In the genomic region with DNA sequence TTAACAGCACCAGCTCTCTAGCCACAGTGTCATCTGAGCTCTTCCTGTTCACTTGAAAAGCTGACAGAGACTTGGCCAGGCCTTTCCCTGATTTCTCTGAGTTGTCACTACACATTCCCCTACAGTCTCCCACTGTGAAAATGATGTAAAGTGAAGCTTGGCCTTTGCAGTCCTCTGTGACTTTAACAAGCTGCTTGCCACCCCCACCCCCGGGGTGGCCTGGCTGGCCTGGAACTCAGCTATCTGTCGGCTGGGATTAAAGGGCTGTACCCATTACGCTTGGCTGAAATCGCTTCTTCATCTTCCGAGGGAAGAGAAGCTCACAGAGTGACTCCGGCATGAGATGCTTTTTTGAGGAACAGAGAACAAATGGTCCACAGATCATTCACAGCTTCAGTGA, we compare ENCODE assay signal across 27 mouse cellular contexts. TPM values are rescaled to one million over a fixed set of nuclear protein-coding genes. Genes with fewer than 3 reads are reported as not detected.
DNase-seq lines count a peak whose midpoint lies in the region; ATAC-seq and TF ChIP-seq lines count a peak whose summit lies in the region.
"Had no signal": no experiment of that assay in that cellular context is flagged by ENCODE, and none has a peak within 500 bp of the region (broad histone marks: within the 10 kb centered on the region; RNA-seq: fewer than 3 reads in every experiment).

No protein-coding gene starts in this region.

- no peak for TF ChIP-seq CTCF in stomach, postnatal 0 days (IDR thresholded peaks at IDR 0.05; ENCODE audit: low read depth)

- no peak for ATAC-seq in heart, embryonic 11.5 days (replicated peaks; ENCODE audit: insufficient number of reproducible peaks, low FRiP score, low TSS enrichment)
- ATAC-seq in heart, embryonic 13.5 days (ENCODE audit: extremely low read depth, insufficient number of reproducible peaks, low FRiP score, low TSS enrichment), result no peak
- ATAC-seq in stomach, postnatal 0 days (ENCODE audit: low FRiP score, low TSS enrichment), result no peak
- ATAC-seq: activated CD4-positive, CD25-positive, alpha-beta regulatory T cell, adult 4 months; CD4-positive, CD25-positive, alpha-beta regulatory T cell, adult 4 months; forebrain, embryonic 15.5 days; intestine, postnatal 0 days had no signal

- H3K4me1 ChIP-seq in heart, embryonic 11.5 days (ENCODE audit: control insufficient read depth, insufficient read depth, low read length), result no peaks in the 10 kb centered on the region
- peaks cover 50% of the 10 kb centered on the region for H3K4me1 ChIP-seq in heart, embryonic 13.5 days
- peaks cover 6% of the 10 kb centered on the region for H3K4me1 ChIP-seq in limb, embryonic 10.5 days
- no peaks in the 10 kb centered on the region for H3K4me1 ChIP-seq in stomach, postnatal 0 days (replicated peaks; ENCODE audit: control insufficient read depth, insufficient read depth)
- H3K4me1 ChIP-seq: forebrain, embryonic 12.5 days; hindbrain, embryonic 12.5 days had no signal

- no peaks in the 10 kb centered on the region for H3K27me3 ChIP-seq in heart, embryonic 11.5 days (ENCODE audit: control insufficient read depth, insufficient read depth, low read length)
- no peaks in the 10 kb centered on the region for H3K27me3 ChIP-seq in heart, embryonic 13.5 days (replicated peaks)
- H3K27me3 ChIP-seq in limb, embryonic 10.5 days (ENCODE audit: low read depth, poor library complexity, severe bottlenecking), result no peaks in the 10 kb centered on the region
- H3K27me3 ChIP-seq in stomach, postnatal 0 days (ENCODE audit: control insufficient read depth, insufficient read depth, low read length), result no peaks in the 10 kb centered on the region
- H3K27me3 ChIP-seq: embryonic facial prominence, embryonic 13.5 days; forebrain, embryonic 12.5 days; forebrain, embryonic 15.5 days; hindbrain, embryonic 12.5 days; hindbrain, embryonic 15.5 days had no signal

- no peak overlapping the region for H3K4me2 ChIP-seq in heart, embryonic 11.5 days
- no peak overlapping the region for H3K4me2 ChIP-seq in heart, embryonic 13.5 days
- no peak overlapping the region for H3K4me2 ChIP-seq in stomach, postnatal 0 days (replicated peaks; ENCODE audit: low read depth)
- H3K4me2 ChIP-seq: embryonic facial prominence, embryonic 13.5 days; forebrain, embryonic 12.5 days; forebrain, embryonic 15.5 days; hindbrain, embryonic 12.5 days; hindbrain, embryonic 15.5 days had no signal

- WGBS in heart, embryonic 11.5 days (ENCODE audit: insufficient replicate concordance), result 54% methylated on average over 6 of the region's 6 CpGs
- 49% methylated on average over 6 of the region's 6 CpGs for WGBS in heart, embryonic 13.5 days
- 78% methylated on average over 6 of the region's 6 CpGs for WGBS in limb, embryonic 10.5 days
- 71% methylated on average over 6 of the region's 6 CpGs for WGBS in stomach, postnatal 0 days

- H3K4me3 ChIP-seq in heart, embryonic 11.5 days (ENCODE audit: low read depth, low read length), result no peak overlapping the region
- no peak overlapping the region for H3K4me3 ChIP-seq in heart, embryonic 13.5 days
- no peak overlapping the region for H3K4me3 ChIP-seq in limb, embryonic 10.5 days
- H3K4me3 ChIP-seq in stomach, postnatal 0 days (ENCODE audit: low read depth, low read length), result no peak overlapping the region
- H3K4me3 ChIP-seq: embryonic facial prominence, embryonic 13.5 days; erythroblast, embryonic 14.5 days; forebrain, embryonic 12.5 days; forebrain, embryonic 15.5 days; hindbrain, embryonic 12.5 days; hindbrain, embryonic 15.5 days had no signal

- DNase-seq in heart, adult 11 months, result peak; percentile 21
- DNase-seq in heart, postnatal 14 days, result no peak
- DNase-seq in A20 (ENCODE audit: low read depth, low spot score), result peak; percentile 21
- peak; percentile 6 for DNase-seq in retina, adult 2 months (ENCODE audit: low read depth, low spot score)
- DNase-seq in limb, embryonic 10.5 days (ENCODE audit: low spot score), result no peak
- no peak for DNase-seq in stomach, postnatal 0 days (ENCODE audit: low spot score)
- DNase-seq: adrenal gland, adult 8-10 months; adrenal gland, postnatal 25 days; cerebellum, adult 11-12 months; cerebellum, adult 9-10 months; cerebellum, postnatal 14 days; gastrocnemius, postnatal 25 days; kidney, adult 8-10 months had no signal

- H3K9ac ChIP-seq in heart, embryonic 11.5 days (ENCODE audit: low read depth, low read length), result no peak overlapping the region
- H3K9ac ChIP-seq in heart, embryonic 13.5 days, result no peak overlapping the region
- H3K9ac ChIP-seq in stomach, postnatal 0 days (ENCODE audit: low read length), result no peak overlapping the region
- H3K9ac ChIP-seq: embryonic facial prominence, embryonic 13.5 days; forebrain, embryonic 12.5 days; forebrain, embryonic 15.5 days; hindbrain, embryonic 12.5 days; hindbrain, embryonic 15.5 days had no signal

- H3K9me3 ChIP-seq in heart, embryonic 11.5 days (replicated peaks; ENCODE audit: control insufficient read depth, low read length), result no peaks in the 10 kb centered on the region
- H3K9me3 ChIP-seq in heart, embryonic 13.5 days, result 0 out of 2 replicates have a peak, but pooled peaks cover 5% of the 10 kb centered on the region
- no peaks in the 10 kb centered on the region for H3K9me3 ChIP-seq in limb, embryonic 10.5 days (replicated peaks)
- no peaks in the 10 kb centered on the region for H3K9me3 ChIP-seq in stomach, postnatal 0 days (ENCODE audit: control insufficient read depth, low read length)
- H3K9me3 ChIP-seq: forebrain, embryonic 12.5 days; forebrain, embryonic 15.5 days; hindbrain, embryonic 15.5 days had no signal

- H3K27ac ChIP-seq in heart, embryonic 11.5 days (ENCODE audit: low read depth, low read length), result no peak overlapping the region
- H3K27ac ChIP-seq in heart, embryonic 13.5 days (replicated peaks), result 0 out of 2 replicates have a peak overlapping the region, but pooled peaks have one; percentile 24
- H3K27ac ChIP-seq in limb, embryonic 10.5 days, result no peak overlapping the region
- H3K27ac ChIP-seq in stomach, postnatal 0 days (replicated peaks), result no peak overlapping the region
- H3K27ac ChIP-seq: embryonic facial prominence, embryonic 13.5 days; forebrain, embryonic 12.5 days; forebrain, embryonic 15.5 days; hindbrain, embryonic 12.5 days; hindbrain, embryonic 15.5 days had no signal

- H3K36me3 ChIP-seq in heart, embryonic 11.5 days (ENCODE audit: control insufficient read depth, insufficient read depth, low read length), result peaks cover 51% of the 10 kb centered on the region
- H3K36me3 ChIP-seq in heart, embryonic 13.5 days, result peaks cover 100% of the 10 kb centered on the region
- H3K36me3 ChIP-seq in limb, embryonic 10.5 days, result peaks cover 100% of the 10 kb centered on the region
- H3K36me3 ChIP-seq in stomach, postnatal 0 days (ENCODE audit: control insufficient read depth, insufficient read depth, low read length), result peaks cover 35% of the 10 kb centered on the region
- H3K36me3 ChIP-seq: hindbrain, embryonic 12.5 days; hindbrain, embryonic 15.5 days had no signal

- intact Hi-C loops in heart, postnatal 14 days (cut with DNase I), result no loop called here

- TF ChIP-seq EP300 in stomach, postnatal 0 days (optimal IDR thresholded peaks at IDR 0.05), result no peak

RNA-seq across cellular contexts. Expression of gene Dld, which starts 35.3 kb away (rescaled TPM):
- 207 and 218 TPM in 2 replicates for polyA plus RNA-seq in heart, embryonic 11.5 days (2014; fragmentation: Nextera tagmentation; extraction: Ambion mirVana)
- polyA plus RNA-seq in heart, embryonic 13.5 days (2015; fragmentation: Nextera tagmentation; extraction: Ambion mirVana), result 179 and 190 TPM in 2 replicates
- 100 to 1,000 TPM; 382 to 401 TPM for total RNA-seq in heart, postnatal 14 days (2021)
- 129 and 155 TPM in 2 replicates for polyA plus RNA-seq in limb, embryonic 10.5 days (2016; fragmentation: Nextera tagmentation; extraction: Ambion mirVana)
- 108 and 112 TPM in 2 replicates for polyA plus RNA-seq in stomach, postnatal 0 days (2015; fragmentation: Nextera tagmentation; extraction: Ambion mirVana)

RNA-seq across cellular contexts. Expression of gene Lamb1, which starts 50.9 kb away (rescaled TPM):
- 67.4 and 92.3 TPM in 2 replicates for polyA plus RNA-seq in heart, embryonic 11.5 days (2014; fragmentation: Nextera tagmentation; extraction: Ambion mirVana)
- polyA plus RNA-seq in heart, embryonic 13.5 days (2015; fragmentation: Nextera tagmentation; extraction: Ambion mirVana), result 90.6 and 91.3 TPM in 2 replicates
- total RNA-seq in heart, postnatal 14 days (2021), result 100 to 1,000 TPM; 158 to 162 TPM
- polyA plus RNA-seq in limb, embryonic 10.5 days (2016; fragmentation: Nextera tagmentation; extraction: Ambion mirVana), result 40.5 and 44.6 TPM in 2 replicates
- 30.6 and 31.7 TPM in 2 replicates for polyA plus RNA-seq in stomach, postnatal 0 days (2015; fragmentation: Nextera tagmentation; extraction: Ambion mirVana)
- total RNA-seq: granulocyte monocyte progenitor cell, adult 5-6 weeks; hematopoietic stem cell, adult 5-6 weeks; MEL had no signal
- polyA plus RNA-seq: activated CD4-positive, CD25-positive, alpha-beta regulatory T cell, adult 4 months; CD4-positive, CD25-positive, alpha-beta regulatory T cell, adult 4 months had no signal

Comparison
In these comparisons a context has a peak if more than half of its experiments do, and no peak if none do; other contexts are left out.
1. DNase-seq: peak in heart, adult 11 months (single experiment), A20 (single experiment) and retina, adult 2 months (single experiment); none in heart, postnatal 14 days (0 of 2), limb, embryonic 10.5 days (single experiment) and stomach, postnatal 0 days (single experiment).